Mouse (Mus musculus) thymus, adult 2 months (tissue): ENCODE measurements around the gene St3gal5.

Source experiments
- CTCF ChIP-seq: fragments of 200-500 bp; IDR thresholded peaks from 2 replicates; pipeline ENCODE4 v1.5.1; 2012; ENCODE audit warnings: mild to moderate bottlenecking, control low read depth, low read length, moderate library complexity, borderline replicate concordance; ENCODE audit not compliant: control insufficient read depth, poor library complexity, insufficient read depth; ENCODE audit errors: extremely low read depth
- POLR2A ChIP-seq: fragments of 200-500 bp; IDR thresholded peaks from 2 replicates; pipeline ENCODE4 v1.6.1; 2012; ENCODE audit warnings: mild to moderate bottlenecking, low read length, control low read depth, moderate library complexity; ENCODE audit not compliant: control insufficient read depth, poor library complexity, insufficient read depth; ENCODE audit errors: extremely low read depth

- TF ChIP-seq POLR2A (no peak), CTCF (no peak)
Observed at GRCm38 (mm10) chr6:72051757-72052156, 45.6 kb upstream of the St3gal5 start.
